Mouse (Mus musculus) adrenal gland, postnatal 4 days (tissue): ENCODE data around the gene Gm20498. TPM values are rescaled to one million over a fixed set of nuclear protein-coding genes. Genes with fewer than 3 reads are reported as not detected.

Experiments
- DNase-seq, 2 experiments: peaks; one replicate each; pipeline ENCODE4 v3.0.0; 2021 to 2022; ENCODE audit warnings: low spot score in 2 of 2, mixed read lengths in 2 of 2
- total RNA-seq, 2 experiments: library from RNA; stranded (reverse); gene quantifications; 2 replicates each; pipeline ENCODE4 v1.2.3; 2021

Gene Gm20498
- total RNA-seq, 2 experiments from 2014 or later, result 25.6 to 29.4 TPM

DNA sequence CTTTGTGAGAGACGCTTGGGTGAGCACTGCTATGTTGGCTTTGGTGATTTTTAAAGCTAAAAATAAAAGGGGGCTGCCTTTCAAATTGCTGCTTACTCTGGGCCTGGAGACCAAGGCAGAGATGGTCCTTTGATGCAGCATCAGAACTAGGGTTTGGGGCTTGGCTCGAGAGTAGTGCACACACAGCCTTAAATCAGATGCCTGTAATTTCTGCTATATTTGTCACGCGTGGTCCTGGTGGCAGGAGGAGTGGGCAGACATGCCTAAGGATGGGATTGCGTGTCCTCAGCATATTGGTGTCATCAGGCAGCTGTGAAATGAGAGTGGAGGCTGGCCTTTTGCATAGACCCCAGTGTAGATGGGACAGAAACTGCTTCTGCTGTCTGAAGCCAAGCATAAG, 198.9 kb downstream of the Gm20498 start:
- no peak for DNase-seq

GRCm38 (mm10) chr12:81332875-81333421, 199.8 kb downstream of the Gm20498 start, which contains the start of gene Slc8a3:
TSS of gene Slc8a3 (minus strand) at chr12:81333180.
- no peak for DNase-seq

DNA sequence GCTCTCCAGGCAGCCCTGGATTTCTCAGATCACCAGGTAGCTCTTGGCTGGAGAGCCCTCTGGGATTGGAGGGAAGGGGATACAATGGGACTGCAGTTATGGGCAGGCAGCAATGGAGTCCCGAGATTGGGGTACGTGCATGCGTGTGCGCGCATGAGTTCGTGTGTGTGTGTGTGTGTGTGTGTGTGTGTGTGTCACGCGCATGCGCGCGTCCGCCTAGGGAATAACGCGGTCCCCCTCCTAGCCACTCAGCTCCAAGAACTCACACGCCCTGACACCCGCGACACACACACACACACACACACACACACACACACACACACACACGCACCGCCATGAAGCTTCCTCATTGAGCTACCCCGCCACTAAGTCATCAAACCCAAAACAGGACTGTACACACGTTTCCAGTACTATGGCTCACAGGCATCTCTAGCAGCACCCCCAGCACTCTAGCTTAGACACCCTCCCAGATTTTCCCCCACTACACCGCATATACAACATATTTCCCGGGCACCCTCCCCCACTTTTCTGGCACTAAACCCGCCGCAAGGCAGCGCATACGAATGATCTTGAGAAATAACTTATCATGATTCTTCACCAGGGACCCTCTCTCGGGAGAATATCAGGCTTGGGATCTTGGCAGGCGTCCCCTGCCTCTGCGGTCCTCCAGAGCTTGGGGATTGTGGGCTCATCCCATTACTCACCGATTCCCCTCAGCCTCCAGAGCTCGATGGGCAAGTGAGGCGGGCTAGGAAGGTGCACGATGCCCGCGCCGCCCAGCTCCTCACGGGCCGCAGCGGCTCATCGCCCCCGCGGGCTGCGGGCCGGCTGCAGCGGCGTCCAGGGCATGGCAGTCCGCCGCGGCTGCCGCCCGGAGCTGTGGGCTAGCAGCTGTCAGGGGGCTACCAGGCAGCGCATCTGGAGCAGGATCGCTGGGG, 200.5 kb downstream of the Gm20498 start:
- DNase-seq, result no peak

DNA sequence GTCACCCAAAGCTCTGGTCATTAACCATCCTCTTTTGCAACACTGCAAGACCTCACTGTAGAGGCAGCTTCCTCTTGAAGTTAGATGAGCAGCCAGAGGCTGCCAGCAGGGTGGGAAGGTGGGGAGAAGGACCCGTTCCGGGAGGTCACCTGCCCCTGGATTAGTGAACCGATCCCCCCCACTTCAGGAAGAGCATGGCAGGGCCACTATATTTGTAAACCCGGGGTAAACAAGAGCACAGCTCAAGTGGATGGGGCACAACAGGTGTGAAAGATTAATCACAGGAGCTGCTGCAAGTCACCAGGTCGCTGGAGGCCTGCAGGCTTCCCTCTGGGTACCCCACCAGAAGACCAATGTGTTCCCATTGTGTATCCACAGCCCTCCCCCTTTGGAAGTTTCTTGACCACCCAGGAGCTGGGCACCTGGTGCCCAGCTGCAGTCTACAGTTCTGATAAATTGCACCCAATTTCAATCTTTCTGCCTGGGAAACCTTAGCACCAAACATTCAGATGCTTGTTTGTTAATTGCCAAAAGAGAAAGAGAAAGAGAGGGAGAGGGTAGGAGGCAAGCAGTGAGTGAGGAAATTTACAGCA, 201.6 kb downstream of the Gm20498 start:
- no peak for DNase-seq

GRCm38 (mm10) chr12:81324991-81325390, 207.7 kb downstream of the Gm20498 start:
- no peak for DNase-seq

DNA sequence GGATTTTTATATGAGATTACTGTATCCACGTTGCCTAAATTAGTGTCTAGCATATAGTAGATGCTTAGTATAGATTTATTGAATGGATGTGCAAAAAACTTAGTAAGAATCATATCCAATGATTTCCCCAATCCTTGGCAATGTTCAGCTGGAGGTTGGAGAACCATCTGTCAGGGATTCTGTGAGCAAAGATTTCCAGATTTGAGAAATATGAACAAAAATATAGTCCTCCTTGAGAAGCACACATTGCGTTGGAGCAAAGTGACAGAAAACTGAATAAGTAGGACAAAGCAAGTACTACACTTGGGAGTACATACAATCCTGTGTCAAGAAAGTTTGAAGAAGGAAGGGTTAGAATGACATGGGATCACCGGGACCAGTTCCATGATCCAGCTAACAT, 208.6 kb downstream of the Gm20498 start:
- DNase-seq, result no peak

DNA sequence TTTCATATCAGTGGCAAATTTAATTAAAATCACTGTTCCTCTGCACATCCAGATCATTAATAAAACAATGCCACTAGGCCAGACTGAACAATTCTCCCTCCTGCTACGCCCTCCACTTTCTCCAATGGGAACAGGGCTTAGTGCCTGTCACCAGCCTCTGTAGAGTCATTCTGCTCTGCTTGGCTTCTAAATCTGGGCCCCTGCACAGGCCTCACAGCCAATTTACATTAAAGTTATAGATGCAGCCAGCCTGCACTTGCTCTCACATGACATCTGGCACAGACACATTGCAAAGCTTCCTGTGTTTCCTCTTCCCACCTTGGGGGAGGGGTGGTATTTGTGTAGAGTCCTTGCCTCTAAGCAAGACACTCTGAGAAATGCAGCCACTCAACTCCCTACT, 211.7 kb downstream of the Gm20498 start:
- DNase-seq, result no peak

DNA sequence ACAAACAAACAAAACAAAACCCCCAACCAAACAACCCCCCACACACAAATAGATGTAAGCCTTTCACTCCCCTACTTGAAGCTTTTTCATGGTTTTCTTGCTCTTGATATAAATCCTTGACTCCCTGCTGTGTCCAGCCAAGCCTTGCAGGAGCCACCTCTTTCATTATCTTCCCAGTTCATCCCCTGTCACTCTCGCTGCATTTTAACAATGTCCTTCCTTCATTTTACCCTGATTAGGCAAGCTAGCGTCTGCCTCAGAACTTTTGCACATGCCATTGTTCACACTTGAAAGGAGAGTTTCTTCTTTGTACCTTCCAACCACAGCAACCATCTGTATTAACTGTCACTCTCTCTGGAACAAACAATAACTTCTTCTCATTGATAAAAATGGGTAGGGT, 214.9 kb downstream of the Gm20498 start:
- DNase-seq, result no peak

DNA sequence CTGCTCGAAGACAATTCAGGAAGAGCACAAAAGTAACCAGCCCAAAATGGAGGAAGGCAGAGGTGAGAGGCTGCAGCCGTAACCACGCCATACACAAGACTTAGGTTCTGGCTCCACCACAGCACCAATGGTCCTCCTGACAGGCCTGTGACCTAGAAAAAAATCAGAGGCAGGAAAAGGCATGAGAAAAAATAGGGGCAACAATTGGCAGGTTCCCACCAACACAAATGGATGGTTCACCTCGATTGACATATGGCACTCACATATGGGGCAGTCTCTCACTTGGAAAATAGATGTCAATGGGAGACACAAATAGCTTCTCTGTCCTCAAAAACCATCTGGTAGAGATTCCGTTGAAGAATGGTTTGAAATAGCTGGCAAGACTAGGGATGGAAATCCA, 216.8 kb downstream of the Gm20498 start:
- DNase-seq, result no peak

Other genes starting within 250 kb of the Gm20498 start
- gene Slc8a3, start 199.7 kb downstream of the Gm20498 start, total RNA-seq, result 1 to 10 TPM; 2.2 to 3.1 TPM
- gene Gm4787, start 153.4 kb downstream of the Gm20498 start, total RNA-seq, result 1 to 10 TPM; 1.1 to 1.5 TPM
- gene Adam4, start 111.0 kb downstream of the Gm20498 start, total RNA-seq, result 1 to 10 TPM; 1.7 to 2.6 TPM
- 100 to 1,000 TPM in 1 of 2 experiments, 10 to 100 TPM in 1; 90.3 to 114 TPM for gene Cox16, start 47.8 kb downstream of the Gm20498 start, total RNA-seq
- 10 to 100 TPM; 28.0 to 31.2 TPM for gene Synj2bp, start within 50 bp of the Gm20498 start, total RNA-seq
- gene Adam21, start 35.6 kb upstream of the Gm20498 start, total RNA-seq, result under 1 TPM; 0.08 to 0.11 TPM
- gene Med6, start 62.1 kb upstream of the Gm20498 start, total RNA-seq, result 10 to 100 TPM; 33.0 to 37.3 TPM
- 1 to 10 TPM; 5.4 to 8.0 TPM for gene Ttc9, start 98.3 kb upstream of the Gm20498 start, total RNA-seq
- gene Map3k9, start 248.3 kb upstream of the Gm20498 start, total RNA-seq, result 1 to 10 TPM; 3.6 to 5.2 TPM